9 mouse cellular contexts compared by ENCODE assay signal in the genomic region with DNA sequence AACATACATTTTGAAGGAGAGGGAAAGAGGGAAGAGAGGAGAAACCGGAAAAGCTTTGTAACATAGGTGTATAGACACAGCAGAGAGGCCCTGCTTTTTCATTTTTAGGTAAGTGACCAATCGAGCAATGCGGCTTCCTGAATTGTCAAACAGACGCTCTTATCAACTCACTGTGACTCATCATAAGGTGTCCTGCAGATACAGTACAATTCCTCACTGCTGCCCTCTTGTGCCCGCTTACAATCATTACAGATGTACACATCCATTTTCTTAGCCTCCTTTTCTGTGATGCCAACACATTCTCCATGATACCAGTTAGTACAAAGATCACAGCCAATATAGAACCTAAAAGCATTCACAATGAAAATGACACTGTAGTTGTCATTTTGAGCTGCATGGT. TPM values are rescaled to one million over a fixed set of nuclear protein-coding genes. Genes with fewer than 3 reads are reported as not detected.
DNase-seq lines count a peak whose midpoint lies in the region; ATAC-seq and TF ChIP-seq lines count a peak whose summit lies in the region.
"Had no signal": no experiment of that assay in that cellular context is flagged by ENCODE, and none has a peak within 500 bp of the region (broad histone marks: within the 10 kb centered on the region; RNA-seq: fewer than 3 reads in every experiment).

No protein-coding gene starts in this region.

- H3K9me3 ChIP-seq in hindbrain, embryonic 10.5 days, result no peaks in the 10 kb centered on the region
- H3K9me3 ChIP-seq in hindbrain, embryonic 12.5 days (replicated peaks), result no peaks in the 10 kb centered on the region
- H3K9me3 ChIP-seq in ES-E14 (ENCODE audit: control insufficient read depth, insufficient read depth, low read depth, low read length), result no peaks in the 10 kb centered on the region
- H3K9me3 ChIP-seq: megakaryocyte, embryonic 14.5 days had no signal

- no peak overlapping the region for H3K4me2 ChIP-seq in hindbrain, embryonic 12.5 days (replicated peaks)

- no peak overlapping the region for H3K9ac ChIP-seq in hindbrain, embryonic 12.5 days
- H3K9ac ChIP-seq in ES-E14 (ENCODE audit: insufficient read depth, low read depth, low read length, poor library complexity, severe bottlenecking), result no peak overlapping the region

- no peaks in the 10 kb centered on the region for H3K4me1 ChIP-seq in hindbrain, embryonic 10.5 days (replicated peaks)
- no peaks in the 10 kb centered on the region for H3K4me1 ChIP-seq in hindbrain, embryonic 12.5 days
- no peaks in the 10 kb centered on the region for H3K4me1 ChIP-seq in ES-E14 (ENCODE audit: control insufficient read depth in 2 of 2, insufficient read depth in 2 of 2, low read length in 2 of 2, poor library complexity in 1 of 2)

- no peak overlapping the region for H3K4me3 ChIP-seq in hindbrain, embryonic 10.5 days
- no peak overlapping the region for H3K4me3 ChIP-seq in hindbrain, embryonic 12.5 days
- H3K4me3 ChIP-seq in ES-E14 (ENCODE audit: insufficient read depth in 1 of 2, low read depth in 1 of 2, low read length in 2 of 2, poor library complexity in 1 of 2, severe bottlenecking in 1 of 2), result no peak overlapping the region
- H3K4me3 ChIP-seq: megakaryocyte, embryonic 14.5 days had no signal

- peaks cover 86% of the 10 kb centered on the region for H3K36me3 ChIP-seq in hindbrain, embryonic 10.5 days
- H3K36me3 ChIP-seq in hindbrain, embryonic 12.5 days, result peaks cover 61% of the 10 kb centered on the region
- peaks cover 39% of the 10 kb centered on the region for H3K36me3 ChIP-seq in ES-E14 (ENCODE audit: control insufficient read depth, insufficient read depth, low read length, poor library complexity, severe bottlenecking)

- H3K27ac ChIP-seq in hindbrain, embryonic 10.5 days, result no peak overlapping the region
- H3K27ac ChIP-seq in hindbrain, embryonic 12.5 days, result no peak overlapping the region
- H3K27ac ChIP-seq in ES-E14 (ENCODE audit: insufficient read depth, low read depth, low read length, poor library complexity, severe bottlenecking), result no peak overlapping the region

- H3K27me3 ChIP-seq in hindbrain, embryonic 10.5 days (ENCODE audit: insufficient read depth, poor library complexity, severe bottlenecking), result no peaks in the 10 kb centered on the region
- no peaks in the 10 kb centered on the region for H3K27me3 ChIP-seq in hindbrain, embryonic 12.5 days
- H3K27me3 ChIP-seq: megakaryocyte, embryonic 14.5 days had no signal

- in situ Hi-C loops in ES-E14 (cut with MboI; ENCODE audit: low sequenced_read_pairs in 2 of 2, unreplicated experiment in 2 of 2), result no loop called here

- 65% methylated on average over 5 of the region's 5 CpGs for WGBS in hindbrain, embryonic 10.5 days
- 60% methylated on average over 5 of the region's 5 CpGs for WGBS in hindbrain, embryonic 12.5 days

- peak; percentile 42 for DNase-seq in hindbrain, embryonic 10.5 days (ENCODE audit: low spot score)
- DNase-seq in ES-E14 (ENCODE audit: low read depth, low spot score), result peak; percentile 78
- DNase-seq in cerebellum, adult 11 months, result peak; percentile 75
- peak; percentile 63 to 75 for DNase-seq in frontal cortex, postnatal 36 days (ENCODE audit: low spot score in 2 of 2)
- peak; percentile 56 to 78 for DNase-seq in layer of hippocampus, adult 18-20 months (ENCODE audit: low spot score in 2 of 2)
- DNase-seq in lung, postnatal 14 days, result peak; percentile 84
- DNase-seq in spleen, postnatal 10 days (ENCODE audit: low spot score in 2 of 2), result peak; percentile 64 to 88

- ATAC-seq in hindbrain, embryonic 12.5 days (ENCODE audit: low FRiP score), result no peak

TF ChIP-seq in ES-E14, 5 proteins besides CTCF, POLR2A, EP300 and RAD21:
- TF ChIP-seq CHD2 (IDR thresholded peaks at IDR 0.05; ENCODE audit: low read depth, low read length) (no peak), ZC3H11A (IDR thresholded peaks at IDR 0.05; ENCODE audit: borderline replicate concordance, low read depth, low read length) (no peak), ZNF384 (IDR thresholded peaks at IDR 0.05; ENCODE audit: low read depth, low read length) (no peak), MAFK (IDR thresholded peaks at IDR 0.05; ENCODE audit: insufficient read depth, low read depth, low read length) (peak; percentile 84), HCFC1 (IDR thresholded peaks at IDR 0.05; ENCODE audit: borderline replicate concordance, insufficient read depth, low read length) (no peak)

RNA-seq across cellular contexts. Expression of a gene that starts 18.8 kb away (rescaled TPM):
- polyA plus RNA-seq in hindbrain, embryonic 10.5 days (2016; fragmentation: Nextera tagmentation; extraction: Ambion mirVana), result 1.6 and 2.8 TPM in 2 replicates
- 4.3 and 4.5 TPM in 2 replicates for polyA plus RNA-seq in hindbrain, embryonic 12.5 days (2016; fragmentation: Nextera tagmentation; extraction: Ambion mirVana)
- total RNA-seq in ES-E14 (2012; rRNA removed), result 3.6 and 5.7 TPM in 2 replicates
- 1 to 10 TPM; 2.6 to 3.3 TPM for total RNA-seq in layer of hippocampus, adult 18-20 months (2021)

RNA-seq across cellular contexts. Expression of a gene that starts 45.0 kb away (rescaled TPM):
- polyA plus RNA-seq in hindbrain, embryonic 10.5 days (2016; fragmentation: Nextera tagmentation; extraction: Ambion mirVana), result 653 and 682 TPM in 2 replicates
- 340 and 349 TPM in 2 replicates for polyA plus RNA-seq in hindbrain, embryonic 12.5 days (2016; fragmentation: Nextera tagmentation; extraction: Ambion mirVana)
- 212 and 245 TPM in 2 replicates for total RNA-seq in ES-E14 (2012; rRNA removed)
- total RNA-seq in layer of hippocampus, adult 18-20 months (2021), result 10 to 100 TPM; 23.3 to 23.9 TPM
